Mouse (Mus musculus): ENCODE measurements around the gene Anxa6.
"Not testable (repeated sequence)": the region's sequence is repeated elsewhere in the genome, so short reads cannot be mapped to it uniquely, and the experiment has no call there.

Gene Anxa6

DNA sequence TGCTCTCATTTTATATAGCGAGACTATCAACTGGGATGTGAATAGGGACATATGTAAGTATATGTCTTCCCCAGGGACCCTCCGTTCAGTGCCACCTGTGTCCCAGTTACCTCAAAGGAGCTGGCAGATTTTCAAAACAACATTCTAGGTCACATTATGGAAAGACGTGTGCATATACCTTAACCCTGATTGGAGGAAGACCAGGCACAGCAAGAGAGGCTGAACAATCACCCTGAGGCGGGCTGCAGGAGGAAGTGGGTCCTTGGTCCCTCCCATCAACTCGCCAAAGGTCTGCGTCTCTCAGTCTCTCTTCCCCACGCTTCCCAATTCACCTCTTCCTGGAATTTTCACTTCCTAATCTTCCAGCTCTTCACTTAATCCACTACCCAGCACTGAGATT lies 76.3 kb downstream of the Anxa6 start:
- no peak for DNase-seq

DNA sequence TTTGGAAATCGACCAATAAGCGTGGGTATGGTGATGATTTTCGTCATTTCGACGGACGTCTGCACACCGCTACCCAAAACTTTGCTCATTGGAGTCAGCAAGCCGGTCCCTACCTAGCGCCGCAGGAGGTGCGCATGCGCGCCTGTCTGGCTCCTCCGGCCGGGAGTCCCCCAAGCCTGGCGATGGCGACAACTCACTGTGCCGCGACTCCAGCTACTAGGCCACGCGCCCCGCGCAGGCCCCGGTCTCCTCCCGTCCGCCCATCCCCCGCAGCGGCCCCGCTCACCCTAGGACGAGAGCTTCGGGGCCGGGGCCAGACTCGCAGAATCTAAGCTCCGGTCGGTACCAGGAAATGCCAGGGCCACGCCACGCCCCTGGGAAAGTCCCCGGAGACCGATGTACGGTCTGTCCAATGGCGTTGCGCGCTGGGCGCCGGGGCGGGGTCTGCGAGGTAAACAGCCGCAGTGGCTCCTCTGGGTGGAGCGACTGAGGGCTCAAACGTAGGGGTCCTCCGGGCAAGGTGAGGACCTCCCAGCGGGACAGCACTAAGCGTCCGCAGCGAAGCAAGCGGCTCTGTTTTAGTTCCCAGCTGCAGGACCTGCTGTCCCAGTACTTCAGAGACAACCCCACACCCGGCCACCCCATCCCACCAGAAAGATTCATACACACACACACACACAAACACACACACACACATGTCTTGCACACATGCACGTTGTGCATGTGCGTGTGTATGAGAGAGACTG lies 77.3 kb downstream of the Anxa6 start:
- peak; percentile 99 for DNase-seq

DNA sequence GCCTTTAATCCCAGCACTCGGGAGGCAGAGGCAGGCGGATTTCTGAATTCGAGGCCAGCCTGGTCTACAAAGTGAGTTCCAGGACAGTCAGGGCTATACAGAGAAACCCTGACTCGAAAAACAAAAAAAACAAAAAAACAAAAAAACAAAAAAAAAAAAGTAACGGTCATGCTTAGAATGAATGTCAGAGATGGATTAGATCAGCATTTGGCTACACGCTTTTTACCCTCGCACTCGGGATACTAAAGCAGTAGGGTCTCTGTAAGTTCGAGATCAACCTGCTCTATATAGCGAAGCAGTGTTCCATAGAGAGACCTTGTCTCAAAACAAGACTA lies 77.9 kb downstream of the Anxa6 start:
- not testable (repeated sequence) for DNase-seq

DNA sequence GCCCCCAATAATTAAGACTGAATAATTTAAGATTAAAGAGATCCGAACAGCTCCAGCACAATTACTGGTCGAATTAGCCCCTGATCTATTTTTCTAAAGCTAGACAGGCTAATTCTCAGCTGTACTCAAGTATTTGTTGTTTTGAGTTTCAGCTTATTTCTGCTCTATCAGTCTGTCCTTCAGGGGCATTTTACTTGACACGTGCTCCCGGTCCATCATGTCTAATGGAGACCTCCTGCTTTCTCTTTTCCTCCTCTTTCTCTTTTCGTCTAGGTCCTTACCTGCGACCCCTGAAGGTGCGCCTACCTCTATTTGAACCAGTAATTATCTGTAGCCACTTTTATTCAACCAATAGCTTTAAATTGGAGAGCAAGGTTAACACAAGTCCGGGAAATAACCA lies 78.5 kb downstream of the Anxa6 start:
- no peak for DNase-seq

DNA sequence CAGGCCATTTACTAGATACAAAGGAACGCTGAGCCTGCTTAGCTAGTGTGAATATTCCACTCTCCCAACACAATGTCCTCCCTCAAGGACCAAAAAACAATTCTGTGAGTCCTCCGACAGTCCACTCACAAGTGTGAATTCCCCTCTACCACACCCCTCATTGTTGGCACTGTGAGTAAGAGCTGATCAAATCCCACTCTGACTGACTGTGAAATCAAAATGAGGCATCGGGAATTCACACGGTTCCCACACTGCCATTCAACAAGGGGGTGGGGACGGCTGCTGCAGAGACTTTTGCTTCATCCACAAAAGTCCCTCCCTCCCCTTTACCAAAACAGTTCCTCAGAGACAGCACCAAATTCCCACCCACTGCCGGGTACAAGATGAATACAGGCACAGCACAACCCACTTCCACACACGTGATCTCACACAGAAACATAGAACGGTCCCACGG lies 79.2 kb downstream of the Anxa6 start:
- DNase-seq: no peak

DNA sequence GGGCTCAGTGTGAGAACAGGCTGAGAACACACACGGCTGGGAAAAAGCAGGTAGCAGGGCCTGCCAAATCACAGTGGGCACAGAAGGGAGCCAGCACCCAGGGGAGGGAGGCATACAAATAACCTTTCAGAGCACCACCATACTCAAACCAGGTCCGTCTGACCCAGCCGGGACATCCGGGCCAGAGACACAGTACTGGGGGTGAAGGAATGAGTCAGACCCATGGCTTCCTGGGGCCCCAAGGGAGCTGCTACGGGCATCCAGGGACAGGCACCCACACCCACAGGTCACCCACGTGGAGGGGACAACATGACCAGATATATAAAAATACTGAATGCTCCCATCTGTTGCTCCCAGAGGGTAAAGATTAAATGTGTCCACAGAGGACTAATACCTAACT lies 80.6 kb downstream of the Anxa6 start:
- DNase-seq: no peak

DNA sequence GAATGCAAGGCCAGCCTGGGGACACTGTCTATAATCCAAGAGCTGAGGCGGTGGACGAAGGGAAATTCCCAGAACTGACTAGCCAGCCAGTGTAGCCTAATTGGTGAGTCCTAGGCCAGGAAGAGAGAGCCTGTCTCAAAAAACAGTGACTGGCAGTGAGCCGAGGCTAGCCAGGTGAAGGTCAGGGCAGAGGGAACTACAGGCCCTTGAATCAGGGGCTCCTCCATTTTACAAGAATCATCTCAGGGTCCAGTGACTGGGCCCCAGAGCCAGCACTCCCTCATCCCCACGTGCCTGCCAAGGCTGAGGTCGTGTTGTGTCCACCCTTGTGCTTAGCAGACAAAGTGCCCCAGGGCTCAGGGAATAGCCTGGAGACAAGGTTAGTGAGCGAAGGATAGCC lies 82.6 kb downstream of the Anxa6 start:
- DNase-seq: no peak

DNA sequence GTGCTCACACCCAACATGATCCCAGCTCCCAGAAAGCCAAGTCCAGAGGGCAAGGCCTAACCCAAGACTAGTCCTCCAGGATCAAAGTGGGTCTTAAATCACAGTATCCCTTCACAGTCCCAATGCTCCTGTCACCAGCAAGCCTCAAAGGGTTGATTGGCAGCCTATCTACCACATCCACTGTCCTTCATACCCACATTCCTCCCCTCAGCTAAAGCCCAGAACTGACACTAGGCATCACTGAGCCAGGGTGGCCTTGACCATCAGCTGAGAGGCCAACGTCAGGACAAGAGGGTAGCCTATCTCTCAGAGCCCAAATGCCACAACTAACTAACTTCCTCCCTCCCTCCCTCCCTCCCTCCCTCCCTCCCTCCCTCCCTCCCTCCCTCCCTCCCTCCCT lies 83.5 kb downstream of the Anxa6 start:
- no peak for DNase-seq

DNA sequence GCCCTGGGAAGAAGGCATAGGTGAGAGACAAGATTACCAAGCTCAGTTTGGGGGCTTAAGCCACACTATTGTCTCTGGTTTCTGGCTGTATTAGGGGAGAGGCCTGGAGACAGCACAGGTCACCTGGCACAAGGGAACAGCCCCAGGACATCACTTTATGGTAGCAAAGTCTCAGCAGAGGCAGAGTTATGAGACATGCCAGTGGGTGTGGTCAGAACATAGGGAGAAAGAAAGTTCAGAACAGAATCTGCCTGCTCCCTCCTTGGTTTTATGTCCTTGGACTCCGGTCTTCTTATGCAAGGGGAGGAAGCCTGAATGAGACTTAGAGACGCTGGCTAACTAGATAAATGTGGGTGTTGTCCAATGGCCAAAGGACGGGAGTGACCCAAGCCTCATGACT lies 88.5 kb downstream of the Anxa6 start:
- no peak for DNase-seq

DNA sequence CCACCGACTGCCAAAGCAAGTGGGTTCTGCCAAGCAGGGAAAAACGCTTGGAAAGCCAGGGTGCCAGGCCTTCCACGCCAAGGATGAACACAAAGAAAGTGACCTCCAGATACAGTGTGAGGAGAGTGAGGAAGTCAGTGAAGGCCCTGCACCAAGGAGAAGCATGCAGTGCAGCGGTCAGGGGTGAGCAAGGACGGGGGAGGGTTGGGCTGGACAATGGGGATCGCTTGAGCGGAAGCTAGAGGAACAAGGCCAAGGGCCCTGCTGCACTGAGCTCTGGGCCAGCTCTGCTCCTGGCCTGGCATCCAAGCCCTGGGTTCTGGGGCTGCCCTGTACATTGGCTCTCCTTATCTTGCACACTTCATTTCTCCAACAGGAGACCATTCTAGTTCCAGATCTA lies 93.2 kb downstream of the Anxa6 start:
- DNase-seq: peak; percentile 49

DNA sequence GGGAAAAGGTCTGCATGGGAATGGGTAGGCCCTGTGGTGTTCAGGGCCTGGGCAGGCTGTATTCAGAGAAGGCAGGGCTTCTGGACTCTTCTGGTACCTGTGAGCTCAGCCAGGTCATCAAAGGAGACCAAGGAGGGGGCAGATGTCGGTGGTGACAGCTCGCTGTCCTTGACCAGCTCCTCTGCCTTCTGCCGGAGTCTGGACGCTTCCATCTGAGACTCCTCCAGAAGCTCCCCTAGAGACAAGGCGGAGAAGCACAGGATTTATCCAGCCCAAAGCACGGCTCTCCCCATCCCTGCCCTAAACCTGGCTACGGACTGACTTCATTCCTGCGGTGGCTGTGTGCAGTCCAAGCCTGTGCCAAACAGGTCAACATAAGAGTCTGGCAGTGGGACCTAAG lies 93.7 kb downstream of the Anxa6 start:
- DNase-seq: no peak

DNA sequence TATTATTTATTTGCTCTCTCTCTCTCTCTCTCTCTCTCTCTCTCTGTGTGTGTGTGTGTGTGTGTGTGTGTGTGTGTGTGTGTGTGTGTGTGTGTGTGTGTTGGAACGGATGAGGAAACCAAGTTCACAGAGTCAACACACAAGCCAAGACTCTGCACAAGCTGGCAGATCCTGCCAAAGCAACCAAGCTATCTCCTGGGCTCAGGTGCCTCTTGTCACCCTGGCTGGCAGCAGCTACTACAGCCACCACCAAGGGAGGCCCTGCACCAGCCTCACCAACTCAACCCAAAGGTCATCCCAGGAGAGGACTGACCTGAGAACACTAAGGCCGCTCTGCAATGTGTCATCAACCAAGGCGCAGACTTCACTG lies 96.5 kb downstream of the Anxa6 start:
- DNase-seq: no peak

DNA sequence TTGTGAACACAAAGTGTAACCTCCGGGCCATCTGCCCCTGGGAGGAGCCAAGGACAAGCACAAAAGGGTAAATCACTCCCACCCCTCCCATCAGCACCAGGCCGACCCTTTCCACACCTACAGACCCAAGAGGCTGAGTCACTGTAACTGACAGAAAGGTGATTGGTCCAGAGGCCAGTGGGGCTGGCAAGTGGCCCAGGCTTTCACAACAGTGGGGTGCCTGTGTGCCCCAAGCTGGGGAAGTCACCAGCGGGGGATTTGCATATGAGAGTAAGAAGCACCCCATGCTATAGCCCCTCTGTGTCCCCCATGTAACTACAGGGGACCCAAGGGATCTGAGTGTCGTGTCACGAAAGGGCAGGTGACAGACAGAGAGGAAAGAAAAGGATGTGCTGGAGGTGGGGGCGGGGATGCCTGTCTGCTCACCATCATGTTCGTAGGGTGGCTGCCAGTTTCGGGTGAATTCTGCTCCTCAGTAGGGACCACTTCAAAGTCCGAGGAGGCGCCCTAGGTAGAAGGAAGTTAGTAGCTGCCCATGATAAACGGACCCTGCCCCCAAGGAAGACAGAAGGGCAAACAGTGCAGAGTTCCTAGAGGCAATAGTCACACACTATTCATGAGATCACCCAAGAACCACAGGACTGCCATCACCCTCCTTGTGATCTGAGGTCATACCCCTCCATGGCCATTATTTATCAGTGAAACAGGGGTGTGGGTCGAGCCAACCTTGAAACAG lies 97.0 kb downstream of the Anxa6 start:
- DNase-seq: no peak

DNA sequence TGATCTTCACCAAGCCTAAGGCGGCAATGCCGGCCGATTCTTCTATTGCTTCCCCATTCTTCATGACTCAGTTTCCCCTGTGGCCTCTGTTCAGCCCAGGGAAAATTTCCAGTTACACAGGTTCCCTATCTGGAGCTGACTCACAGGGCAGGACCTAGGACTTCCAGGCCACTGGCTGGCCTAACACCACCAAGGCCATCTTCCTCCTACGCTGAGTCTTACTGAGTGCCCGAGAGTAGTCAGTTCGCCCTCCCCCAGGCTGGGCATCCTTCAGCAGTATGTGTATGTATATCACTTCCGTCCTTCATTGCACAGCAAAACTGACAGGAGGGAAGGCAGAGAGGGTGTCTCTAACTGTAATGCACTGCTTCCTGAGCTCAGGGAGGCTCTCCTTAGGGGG lies 99.0 kb downstream of the Anxa6 start:
- no peak for DNase-seq

DNA sequence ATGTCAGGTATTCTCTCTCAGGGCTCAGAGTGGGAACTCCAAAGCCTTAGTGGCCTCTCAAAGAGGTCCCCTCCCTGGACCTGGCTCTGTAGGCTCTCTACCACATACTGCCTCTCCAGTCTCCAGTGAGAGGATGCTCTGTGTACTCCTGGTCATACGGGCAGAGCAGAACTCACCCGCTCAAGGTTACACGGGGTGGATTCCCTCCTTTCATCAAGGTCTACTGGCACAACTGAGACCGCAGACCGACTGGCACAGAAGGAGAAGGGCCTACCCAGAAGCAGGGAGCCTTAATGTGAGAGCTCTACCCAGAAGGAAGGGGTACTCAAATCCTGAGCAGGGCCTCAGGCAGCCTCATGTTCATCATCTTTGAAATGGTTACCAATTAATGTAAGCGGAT lies 100.7 kb downstream of the Anxa6 start:
- DNase-seq: no peak

DNA sequence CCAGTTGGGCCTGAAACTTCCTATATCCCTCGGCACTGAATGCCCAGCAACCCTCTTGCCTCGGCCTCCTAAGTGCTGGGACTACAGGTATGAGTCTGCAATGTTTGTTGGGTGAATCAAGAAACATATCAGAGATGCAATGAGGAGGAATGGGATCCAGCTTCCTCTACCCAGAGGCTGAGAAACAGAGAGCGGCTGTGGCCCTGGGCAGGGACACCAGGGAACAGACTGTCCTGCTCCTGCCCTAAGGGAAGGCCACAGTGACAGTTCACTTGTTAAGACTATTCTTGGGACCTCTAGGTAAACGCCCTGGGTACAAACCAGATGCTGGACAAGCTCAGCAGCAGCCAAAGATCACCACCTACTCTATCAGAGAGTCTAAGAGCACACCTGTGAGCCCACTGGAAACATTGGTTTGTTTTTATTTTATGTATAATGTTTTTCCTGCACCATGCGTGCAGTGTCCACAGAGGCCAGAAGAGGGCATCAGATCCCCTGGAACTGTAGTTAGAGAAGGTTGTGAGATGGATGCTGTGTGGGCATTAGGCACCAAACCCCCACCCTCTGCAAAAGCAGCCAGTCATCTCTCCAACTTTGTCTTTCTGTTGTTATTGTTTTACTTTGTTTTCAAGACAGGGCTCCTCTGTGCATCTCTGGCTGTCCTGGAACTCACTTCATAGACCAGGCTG lies 101.7 kb downstream of the Anxa6 start:
- peak; percentile 48 for DNase-seq

DNA sequence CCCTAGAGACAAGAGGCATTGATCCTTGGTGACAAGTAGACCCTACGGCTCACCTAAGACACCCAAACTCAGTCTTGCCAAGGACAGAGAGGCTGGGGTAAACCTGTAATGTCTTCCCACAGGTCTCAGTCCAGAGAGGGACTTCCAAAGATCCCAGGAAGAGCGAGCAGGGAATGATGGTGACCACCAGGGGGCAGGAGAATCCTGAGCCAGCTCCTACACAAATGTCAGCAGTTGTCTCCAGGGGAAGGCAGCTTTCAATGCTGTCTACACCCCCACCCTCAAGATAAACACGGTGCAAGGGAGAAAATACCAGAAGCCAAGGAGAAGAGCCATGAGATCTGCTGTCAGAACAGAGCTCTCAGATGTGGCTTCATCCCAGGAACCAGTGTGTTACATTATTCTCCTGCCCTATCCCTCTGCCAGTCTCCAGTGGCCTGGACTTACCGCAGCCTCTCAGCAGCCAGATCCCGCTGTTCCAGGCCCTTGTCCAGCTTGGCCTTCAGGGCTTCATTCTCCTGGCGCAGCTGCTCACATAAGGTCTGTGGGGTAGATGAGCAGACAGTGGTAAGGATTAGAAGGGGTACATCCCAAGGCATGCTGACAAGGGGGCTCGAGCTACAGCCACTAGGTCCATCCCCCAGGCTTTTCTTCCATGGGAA lies 102.8 kb downstream of the Anxa6 start:
- peak; percentile 67 for DNase-seq

DNA sequence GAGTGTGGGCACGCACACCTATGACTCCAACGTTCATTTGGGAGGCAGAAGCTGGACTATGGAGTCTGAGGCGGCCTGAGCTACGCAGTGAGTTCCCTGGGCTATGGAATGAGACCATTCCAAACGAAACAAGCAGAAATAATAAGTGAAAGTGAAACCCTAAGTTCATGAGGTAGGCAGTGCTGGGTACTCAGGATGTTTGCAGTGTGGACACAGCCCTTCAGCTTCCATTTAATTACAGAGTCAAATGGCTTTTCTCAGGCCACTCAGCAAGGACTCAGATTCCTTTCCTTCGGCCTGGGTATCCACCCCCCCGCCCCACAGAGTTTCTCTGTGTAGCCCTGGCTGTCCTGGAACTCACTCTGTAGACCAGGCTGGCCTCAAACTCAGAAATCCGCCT lies 103.5 kb downstream of the Anxa6 start:
- no peak for DNase-seq

DNA sequence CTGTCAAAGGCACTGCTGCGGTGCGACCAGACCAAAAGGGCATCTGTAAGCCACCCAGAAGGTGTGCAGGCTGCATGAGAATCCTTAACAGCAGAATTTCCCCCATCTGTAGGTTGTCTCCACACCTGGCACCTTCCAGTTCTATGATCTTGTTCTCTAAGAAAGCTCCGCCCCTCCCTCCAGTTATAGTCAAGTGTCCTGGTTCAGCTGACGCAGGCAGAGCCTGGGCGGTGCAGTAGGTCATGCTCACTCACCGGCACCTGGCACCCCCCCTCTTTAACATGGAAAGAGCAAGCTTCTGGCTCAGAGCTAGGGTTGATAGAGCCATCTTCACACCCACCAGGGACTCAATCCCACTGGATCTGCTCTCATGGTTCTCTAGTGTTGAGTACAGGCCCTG lies 104.0 kb downstream of the Anxa6 start:
- DNase-seq: no peak
